Mouse (Mus musculus) heart, embryonic 11.5 days (tissue): ENCODE measurements around the gene Ssx2ip. TPM values are rescaled to one million over a fixed set of nuclear protein-coding genes. Genes with fewer than 3 reads are reported as not detected.
A peak's percentile ranks its signal among the peaks of the same experiment; 100 is the strongest.

Source experiments
- ATAC-seq: fragments of 200-750 bp; cut with Nextera tagmentation; replicated peaks from 2 replicates; pipeline ENCODE4 v1.8.0; 2017; ENCODE audit warnings: moderate library complexity; ENCODE audit not compliant: insufficient number of reproducible peaks, low FRiP score, low TSS enrichment
- H3K27ac ChIP-seq: fragments of 300-500 bp; sonication (generic); 2 replicates; pipeline ENCODE4 v1.5.1; 2014; ENCODE audit warnings: mild to moderate bottlenecking, low read depth, low read length
- H3K27me3 ChIP-seq: fragments of 300-500 bp; sonication (generic); 2 replicates; pipeline ENCODE4 v1.6.1; 2014; ENCODE audit warnings: mild to moderate bottlenecking, low read length, mixed read lengths; ENCODE audit not compliant: control insufficient read depth, insufficient read depth
- H3K36me3 ChIP-seq: fragments of 300-500 bp; sonication (generic); 2 replicates; pipeline ENCODE4 v1.6.1; 2014; ENCODE audit warnings: mild to moderate bottlenecking, low read length, moderate library complexity, mixed read lengths; ENCODE audit not compliant: control insufficient read depth, insufficient read depth
- H3K4me1 ChIP-seq: fragments of 300-500 bp; sonication (generic); 2 replicates; pipeline ENCODE4 v1.6.1; 2014; ENCODE audit warnings: low read length; ENCODE audit not compliant: control insufficient read depth, insufficient read depth
- H3K4me2 ChIP-seq: fragments of 300-500 bp; sonication (generic); 2 replicates; pipeline ENCODE4 v1.6.1; 2014; ENCODE audit warnings: mild to moderate bottlenecking, moderate library complexity
- H3K4me3 ChIP-seq: fragments of 300-500 bp; sonication (generic); 2 replicates; pipeline ENCODE4 v1.5.1; 2014; ENCODE audit warnings: low read depth, low read length
- H3K9ac ChIP-seq: fragments of 300-500 bp; sonication (generic); 2 replicates; pipeline ENCODE4 v1.6.1; 2014; ENCODE audit warnings: mild to moderate bottlenecking, low read depth, low read length, moderate library complexity
- H3K9me3 ChIP-seq: fragments of 300-500 bp; sonication (generic); replicated peaks from 2 replicates; pipeline ENCODE4 v1.6.1; 2016; ENCODE audit warnings: low read length; ENCODE audit not compliant: control insufficient read depth
- WGBS: fragments of 180-500 bp; shearing (Covaris S2); extraction: QIAGEN DNeasy Blood & Tissue Kit; methylation state at CpG from one replicate; pipeline ENCODE4 v1.1.7; 2014; ENCODE audit not compliant: insufficient replicate concordance; 5-methylcytosine and 5-hydroxymethylcytosine counted together
- polyA plus RNA-seq: library from polyadenylated mRNA; unstranded; fragments of >200 nt; fragmentation: Nextera tagmentation; extraction: Ambion mirVana; gene quantifications from 2 replicates; pipeline ENCODE4 v1.2.1, GENCODE M21; 2014

The Ssx2ip gene
- 29.7 and 32.1 TPM in 2 replicates for polyA plus RNA-seq

- peak; percentile 98 for ATAC-seq
- H3K36me3 ChIP-seq, result no peaks in the 10 kb centered on the region
- WGBS, result under 1% methylated on average over 89 of the region's 100 CpGs
- peak within 1 kb of the TSS; percentile 66 for H3K27ac ChIP-seq
- peak within 1 kb of the TSS; percentile 86 for H3K4me2 ChIP-seq
- H3K4me3 ChIP-seq, result peak within 1 kb of the TSS; percentile 90
- no peaks in the 10 kb centered on the region for H3K27me3 ChIP-seq
- peaks cover 14% of the 10 kb centered on the region for H3K4me1 ChIP-seq
- peak within 1 kb of the TSS; percentile 89 for H3K9ac ChIP-seq
- peaks cover 4% of the 10 kb centered on the region; the same call in 1 of the 2 replicates for H3K9me3 ChIP-seq
Measured at GRCm38 (mm10) chr3:146404311-146405201, at the start of gene Ssx2ip. Gene Ssx2ip, plus strand, starts transcription at chr3:146404642.

- Histone ChIP-seq H3K27me3 (no peaks in the 10 kb centered on the region), H3K27ac (no peak overlapping the region), H3K4me1 (no peaks in the 10 kb centered on the region), H3K9ac (no peak overlapping the region), H3K36me3 (no peaks in the 10 kb centered on the region), H3K9me3 (no peaks in the 10 kb centered on the region), H3K4me3 (no peak overlapping the region), H3K4me2 (no peak overlapping the region)
- ATAC-seq, result no peak
- WGBS, result 73% methylated on average over 3 of the region's 3 CpGs
Measured at GRCm38 (mm10) chr3:146355146-146355545, 49.3 kb upstream of the Ssx2ip start.

- H3K4me2 ChIP-seq, result no peak overlapping the region
- no peaks in the 10 kb centered on the region for H3K36me3 ChIP-seq
- no peak overlapping the region for H3K4me3 ChIP-seq
- 86% methylated on average over 9 of the region's 9 CpGs for WGBS
- H3K27me3 ChIP-seq, result no peaks in the 10 kb centered on the region
- no peaks in the 10 kb centered on the region for H3K4me1 ChIP-seq
- H3K9ac ChIP-seq, result no peak overlapping the region
- H3K9me3 ChIP-seq, result no peaks in the 10 kb centered on the region
- no peak for ATAC-seq
- H3K27ac ChIP-seq, result no peak overlapping the region
Measured at GRCm38 (mm10) chr3:146365471-146365870, 39.0 kb upstream of the Ssx2ip start.

DNA sequence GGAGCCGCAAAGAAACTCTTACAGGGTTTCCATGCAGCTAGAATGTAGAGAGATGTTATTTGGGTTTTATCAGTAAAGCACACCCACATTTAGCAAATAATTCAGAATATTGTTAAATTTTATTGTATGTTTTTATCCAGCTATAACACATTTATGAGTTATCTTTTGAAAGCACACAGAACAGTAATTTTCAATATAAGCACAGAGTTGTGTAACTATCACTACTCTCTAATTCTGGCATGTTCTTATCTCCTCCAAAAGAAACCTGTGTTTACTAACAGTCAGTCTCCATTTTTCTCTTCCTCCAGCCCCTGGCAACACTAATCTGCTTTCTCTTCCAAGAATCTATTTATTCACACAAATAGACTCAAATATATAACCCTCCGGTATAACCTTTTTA lies 37.4 kb upstream of the Ssx2ip start:
- no peak overlapping the region for H3K4me2 ChIP-seq
- H3K36me3 ChIP-seq, result no peaks in the 10 kb centered on the region
- no peak overlapping the region for H3K27ac ChIP-seq
- H3K4me1 ChIP-seq, result no peaks in the 10 kb centered on the region
- H3K27me3 ChIP-seq, result no peaks in the 10 kb centered on the region
- ATAC-seq, result no peak
- H3K9ac ChIP-seq, result no peak overlapping the region
- H3K9me3 ChIP-seq, result no peaks in the 10 kb centered on the region
- no peak overlapping the region for H3K4me3 ChIP-seq
- WGBS, result 92% methylated on average over 2 of the region's 2 CpGs

DNA sequence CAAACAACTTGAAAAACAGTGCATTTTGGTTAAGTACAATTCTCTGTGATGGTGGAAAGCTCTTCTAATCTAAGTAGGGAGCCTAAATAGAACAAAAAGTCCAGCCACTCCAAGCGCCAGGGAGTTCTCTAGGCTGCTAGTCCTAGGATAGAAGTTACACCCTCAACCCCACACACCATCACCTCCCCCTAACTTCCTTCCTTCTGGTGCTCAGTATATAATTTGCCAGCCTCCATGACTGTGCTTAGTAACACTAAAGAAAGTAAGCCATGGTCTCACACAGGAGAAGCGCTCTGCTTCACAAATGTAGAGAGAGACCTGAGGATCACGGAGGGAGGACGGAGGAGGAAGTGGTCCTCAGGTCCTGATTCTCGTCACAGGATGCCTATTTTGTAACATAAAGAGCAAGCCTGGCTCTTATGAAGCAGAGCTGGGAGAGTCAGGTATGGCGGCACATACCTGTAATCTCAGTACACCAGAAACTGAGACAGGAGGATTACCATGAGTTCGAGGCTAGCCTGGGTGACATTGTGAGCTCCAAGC lies 33.8 kb upstream of the Ssx2ip start:
- Histone ChIP-seq H3K9ac (no peak overlapping the region), H3K4me2 (no peak overlapping the region), H3K9me3 (no peaks in the 10 kb centered on the region), H3K4me1 (no peaks in the 10 kb centered on the region), H3K27me3 (no peaks in the 10 kb centered on the region), H3K27ac (no peak overlapping the region), H3K4me3 (no peak overlapping the region), H3K36me3 (no peaks in the 10 kb centered on the region)
- 84% methylated on average over 7 of the region's 7 CpGs for WGBS
- ATAC-seq, result no peak

GRCm38 (mm10) chr3:146371201-146371600 lies 33.2 kb upstream of the Ssx2ip start:
- H3K27ac ChIP-seq, result no peak overlapping the region
- ATAC-seq, result no peak
- H3K4me2 ChIP-seq, result no peak overlapping the region
- H3K36me3 ChIP-seq, result no peaks in the 10 kb centered on the region
- no peaks in the 10 kb centered on the region for H3K27me3 ChIP-seq
- H3K9ac ChIP-seq, result no peak overlapping the region
- 78% methylated on average over 5 of the region's 5 CpGs for WGBS
- no peaks in the 10 kb centered on the region for H3K9me3 ChIP-seq
- H3K4me1 ChIP-seq, result no peaks in the 10 kb centered on the region
- no peak overlapping the region for H3K4me3 ChIP-seq

DNA sequence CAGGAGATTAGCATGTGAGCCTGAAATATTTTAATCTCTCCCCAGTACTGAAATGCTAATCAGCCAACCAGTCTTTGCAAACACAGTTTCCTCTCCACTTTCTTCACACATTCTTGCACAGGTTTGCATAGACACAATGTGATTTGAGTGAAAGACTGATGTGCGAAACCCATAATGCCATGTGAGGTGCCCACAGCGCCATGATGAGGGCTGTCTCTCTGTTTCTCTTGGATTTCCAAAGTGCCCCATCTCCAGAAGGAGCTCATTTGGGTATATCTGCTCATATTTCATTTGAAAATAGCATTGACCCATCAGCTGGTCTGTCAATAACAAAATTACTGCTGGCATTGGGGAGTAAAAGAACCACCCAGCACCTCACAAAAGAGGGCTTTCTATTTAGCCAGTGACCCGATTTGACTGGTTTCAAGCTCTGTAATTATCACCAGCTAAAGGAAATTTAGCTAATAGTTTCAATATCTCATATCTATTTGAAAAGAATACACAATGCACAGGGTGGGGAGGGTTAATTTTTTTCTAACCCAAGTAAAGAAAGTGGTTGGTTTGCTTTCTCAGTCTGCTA lies 29.8 kb upstream of the Ssx2ip start:
- Histone ChIP-seq H3K9ac (no peak overlapping the region), H3K27me3 (no peaks in the 10 kb centered on the region), H3K36me3 (no peaks in the 10 kb centered on the region), H3K4me3 (no peak overlapping the region), H3K27ac (no peak overlapping the region), H3K4me2 (no peak overlapping the region), H3K4me1 (no peaks in the 10 kb centered on the region), H3K9me3 (no peaks in the 10 kb centered on the region)
- ATAC-seq, result no peak
- 85% methylated on average over 3 of the region's 3 CpGs for WGBS

GRCm38 (mm10) chr3:146375224-146375657 lies 29.2 kb upstream of the Ssx2ip start:
- Histone ChIP-seq H3K4me2 (no peak overlapping the region), H3K9me3 (no peaks in the 10 kb centered on the region), H3K9ac (no peak overlapping the region), H3K36me3 (no peaks in the 10 kb centered on the region), H3K4me3 (no peak overlapping the region), H3K27me3 (no peaks in the 10 kb centered on the region), H3K4me1 (no peaks in the 10 kb centered on the region), H3K27ac (no peak overlapping the region)
- ATAC-seq, result no peak
- WGBS, result 70% methylated on average over 4 of the region's 4 CpGs
